Mouse (Mus musculus) granulocyte monocyte progenitor cell, adult 5-6 weeks (primary cell): ENCODE results near the gene Fam90a1a. TPM values are rescaled to one million over a fixed set of nuclear protein-coding genes. Genes with fewer than 3 reads are reported as not detected.
"Not testable (repeated sequence)": the region's sequence is repeated elsewhere in the genome, so short reads cannot be mapped to it uniquely, and the experiment has no call there.

Source experiments
- ATAC-seq: replicated peaks from 2 replicates; pipeline ENCODE4 v1.8.0; 2016; ENCODE audit warnings: mild to moderate bottlenecking, moderate TSS enrichment, inconsistent platforms; ENCODE audit not compliant: poor library complexity, severe bottlenecking
- total RNA-seq, 2 experiments: library from RNA; stranded (forward) in 1 of 2; stranded (reverse) in 1 of 2; fragments of 200-712, 200-1000 nt in 1 of 2; fragments of >200 nt in 1 of 2; fragmentation: Nextera tagmentation in 1 of 2; gene quantifications; 2 replicates each; pipeline ENCODE4 v1.2.3; 2014 to 2017

The Fam90a1a gene
- total RNA-seq (2014; fragmentation: Nextera tagmentation) (not detected in 2 replicates), total RNA-seq (2017) (not detected in 2 replicates)

GRCm38 (mm10) chr8:21958414-21958813, at the start of gene Fam90a1a:
Gene Fam90a1a, plus strand, starts transcription at chr8:21958714.
- ATAC-seq = no peak

- no peak for ATAC-seq
Observed at GRCm38 (mm10) chr8:21911931-21912330, 46.6 kb upstream of the Fam90a1a start.

GRCm38 (mm10) chr8:21912554-21912953, 46.0 kb upstream of the Fam90a1a start:
- ATAC-seq = no peak

GRCm38 (mm10) chr8:21915625-21916024, 42.9 kb upstream of the Fam90a1a start:
- no peak for ATAC-seq

- ATAC-seq = not testable (repeated sequence)
Observed at GRCm38 (mm10) chr8:21930754-21931153, 27.8 kb upstream of the Fam90a1a start.

GRCm38 (mm10) chr8:21932610-21933009, 25.9 kb upstream of the Fam90a1a start, which contains the start of gene Defb15:
Gene Defb15, minus strand, starts transcription at chr8:21932710.
- ATAC-seq = no peak

- ATAC-seq = not testable (repeated sequence)
Observed at GRCm38 (mm10) chr8:21938052-21938451, 20.5 kb upstream of the Fam90a1a start, which contains the start of gene Defb35. Gene Defb35, plus strand, starts transcription at chr8:21938352.

GRCm38 (mm10) chr8:21946462-21946861, 12.1 kb upstream of the Fam90a1a start, which contains the start of gene Defb13:
Gene Defb13, plus strand, starts transcription at chr8:21946762.
- no peak for ATAC-seq

GRCm38 (mm10) chr8:21947311-21948017, 11.1 kb upstream of the Fam90a1a start:
- no peak for ATAC-seq

GRCm38 (mm10) chr8:21955321-21955720, 3.2 kb upstream of the Fam90a1a start:
- peak; percentile 52; the same call in 1 of the 2 replicates for ATAC-seq

- no peak for ATAC-seq
Observed at GRCm38 (mm10) chr8:21956336-21956735, 2.2 kb upstream of the Fam90a1a start.

GRCm38 (mm10) chr8:21966646-21967045, 8.1 kb downstream of the Fam90a1a start:
- ATAC-seq = no peak

GRCm38 (mm10) chr8:21969475-21969874, 11.0 kb downstream of the Fam90a1a start, which contains the start of gene Ccdc70:
Gene Ccdc70, plus strand, starts transcription at chr8:21969775.
- ATAC-seq = no peak

- no peak for ATAC-seq
Observed at GRCm38 (mm10) chr8:21978193-21978592, 19.7 kb downstream of the Fam90a1a start.

- ATAC-seq = no peak
Observed at GRCm38 (mm10) chr8:21981664-21982337, 23.3 kb downstream of the Fam90a1a start.

GRCm38 (mm10) chr8:21992184-21992583, 33.7 kb downstream of the Fam90a1a start:
- peak; percentile 80 for ATAC-seq

- ATAC-seq = no peak
Observed at GRCm38 (mm10) chr8:21995181-21995580, 36.7 kb downstream of the Fam90a1a start.

GRCm38 (mm10) chr8:22004750-22005522, 46.4 kb downstream of the Fam90a1a start:
- no peak for ATAC-seq

GRCm38 (mm10) chr8:22006423-22006822, 47.9 kb downstream of the Fam90a1a start:
- peak; percentile 61 for ATAC-seq

- no peak for ATAC-seq
Observed at GRCm38 (mm10) chr8:22009403-22009802, 50.9 kb downstream of the Fam90a1a start.
